20 mouse cellular contexts compared by ENCODE assay signal in the genomic region with DNA sequence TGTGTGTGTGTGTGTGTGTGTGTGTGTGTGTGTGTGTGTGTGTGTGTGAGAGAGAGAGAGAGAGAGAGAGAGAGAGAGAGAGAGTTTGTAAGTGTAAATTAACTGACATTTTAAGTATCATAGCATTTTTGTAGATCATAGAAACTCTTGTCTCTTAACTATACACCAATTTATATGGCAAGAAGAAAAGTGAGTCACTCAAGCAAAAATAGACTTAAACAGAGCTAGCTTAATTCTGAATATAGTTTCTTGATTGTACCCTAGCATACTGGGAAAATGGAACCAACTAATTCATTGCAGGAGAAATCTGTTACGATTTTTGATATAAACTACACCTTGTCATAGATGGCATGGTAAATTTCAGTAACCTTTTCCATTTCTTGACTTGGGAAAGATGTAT.
"Had no signal": no experiment of that assay in that cellular context is flagged by ENCODE, and none has a peak within 500 bp of the region (broad histone marks: within the 10 kb centered on the region; RNA-seq: fewer than 3 reads in every experiment).

No protein-coding gene starts in this region.

- ATAC-seq: forebrain, embryonic 13.5 days; forebrain, embryonic 14.5 days; forebrain, embryonic 15.5 days; forebrain, embryonic 16.5 days; forebrain, postnatal 0 days had no signal

- DNase-seq: cerebellum, adult 8-10 months; cerebellum, adult 9-10 months; cerebellum, adult 9-11 months; cerebellum, postnatal 10 days; cerebellum, postnatal 14 days; cerebellum, postnatal 25 days; cerebellum, postnatal 36 days; embryo, embryonic 11 days; forebrain, postnatal 0 days; gastrocnemius, adult 2 months; gastrocnemius, postnatal 14 days; gastrocnemius, postnatal 25 days; gastrocnemius, postnatal 36 days; heart, adult 11 months; heart, adult 18-20 months; heart, adult 2 months had no signal
